Comparison of ENCODE assay signal across 8 mouse cellular contexts in the genomic region with DNA sequence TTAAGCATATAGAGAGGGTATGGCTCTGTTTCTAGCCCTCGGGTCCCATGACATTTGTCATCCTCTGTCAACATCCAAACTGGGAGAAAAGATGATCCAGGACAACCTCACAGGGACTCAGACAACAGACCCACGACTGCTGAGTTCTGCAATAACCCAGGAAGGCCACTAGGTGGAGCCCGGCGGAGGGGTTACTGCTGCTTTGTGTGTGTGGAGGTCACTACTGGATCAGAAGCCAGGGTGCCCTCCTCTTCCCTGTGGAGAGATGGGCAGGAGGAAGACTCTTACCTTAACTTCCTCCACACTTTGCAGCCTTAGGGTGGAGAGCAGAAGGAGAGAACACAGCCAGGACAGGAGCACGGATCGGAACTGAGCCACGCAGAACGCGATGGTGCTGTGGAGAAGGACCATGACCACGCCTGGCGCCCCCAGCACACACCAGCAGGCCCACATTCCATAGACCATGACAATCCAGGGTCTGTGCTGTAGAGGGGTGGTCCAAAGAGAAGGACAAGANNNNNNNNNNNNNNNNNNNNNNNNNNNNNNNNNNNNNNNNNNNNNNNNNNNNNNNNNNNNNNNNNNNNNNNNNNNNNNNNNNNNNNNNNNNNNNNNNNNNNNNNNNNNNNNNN. TPM values are rescaled to one million over a fixed set of nuclear protein-coding genes. Genes with fewer than 3 reads are reported as not detected.
DNase-seq lines count a peak whose midpoint lies in the region; ATAC-seq and TF ChIP-seq lines count a peak whose summit lies in the region.

No protein-coding gene starts in this region.

- H3K27me3 ChIP-seq in intestine, postnatal 0 days (replicated peaks; ENCODE audit: control insufficient read depth, insufficient read depth, low read length), result no peaks in the 10 kb centered on the region
- no peaks in the 10 kb centered on the region for H3K27me3 ChIP-seq in stomach, embryonic 16.5 days (ENCODE audit: control insufficient read depth, insufficient read depth, low read length)

- intact Hi-C loops in gastrocnemius, postnatal 36 days (cut with DNase I), result loop anchor here (2.0 to 5.0 kb wide), 2 partner anchors 55 to 186 kb away; no protein-coding TSS in a partner anchor

- peak; percentile 83 for ATAC-seq in activated CD4-positive, CD25-positive, alpha-beta regulatory T cell, adult 4 months
- peak; percentile 98 for ATAC-seq in common myeloid progenitor, adult 5-6 weeks (replicated peaks; ENCODE audit: low read depth, poor library complexity, severe bottlenecking)
- peak; percentile 56; the same call in 1 of the 2 replicates for ATAC-seq in intestine, postnatal 0 days
- ATAC-seq in monocyte, adult 5-6 weeks (replicated peaks; ENCODE audit: insufficient number of reproducible peaks, low FRiP score, low TSS enrichment, poor library complexity, severe bottlenecking), result peak; percentile 81
- peak; percentile 62; the same call in 1 of the 2 replicates for ATAC-seq in stomach, embryonic 16.5 days (ENCODE audit: insufficient read depth, low FRiP score)

- no peaks in the 10 kb centered on the region for H3K4me1 ChIP-seq in intestine, postnatal 0 days (replicated peaks; ENCODE audit: control insufficient read depth, insufficient read depth, low read length)
- H3K4me1 ChIP-seq in stomach, embryonic 16.5 days (ENCODE audit: control insufficient read depth, insufficient read depth, low read length), result no peaks in the 10 kb centered on the region

- no peaks in the 10 kb centered on the region for H3K9me3 ChIP-seq in intestine, postnatal 0 days (ENCODE audit: control insufficient read depth)
- H3K9me3 ChIP-seq in stomach, embryonic 16.5 days (replicated peaks; ENCODE audit: control insufficient read depth, low read length), result no peaks in the 10 kb centered on the region

- no peak overlapping the region; the same call in 1 of the 2 replicates for H3K4me2 ChIP-seq in intestine, postnatal 0 days (replicated peaks; ENCODE audit: low read depth)
- no peak overlapping the region for H3K4me2 ChIP-seq in stomach, embryonic 16.5 days (ENCODE audit: low read depth, low read length)

- H3K27ac ChIP-seq in intestine, postnatal 0 days (ENCODE audit: low read depth, low read length), result no peak overlapping the region
- H3K27ac ChIP-seq in stomach, embryonic 16.5 days (ENCODE audit: low read length), result no peak overlapping the region

- 55% methylated on average over 11 of the region's 11 CpGs for WGBS in intestine, postnatal 0 days
- 56% methylated on average over 11 of the region's 11 CpGs for WGBS in stomach, embryonic 16.5 days

- no peaks in the 10 kb centered on the region for H3K36me3 ChIP-seq in intestine, postnatal 0 days (ENCODE audit: control insufficient read depth, insufficient read depth)
- no peaks in the 10 kb centered on the region for H3K36me3 ChIP-seq in stomach, embryonic 16.5 days (ENCODE audit: control insufficient read depth, insufficient read depth, low read length)

- DNase-seq in 3T3-L1 (ENCODE audit: low read depth, low spot score) (peak; percentile 85), liver (peak; percentile 59)
- peak; percentile 38 to 49 for DNase-seq in gastrocnemius, postnatal 36 days

- H3K4me3 ChIP-seq in intestine, postnatal 0 days (ENCODE audit: low read depth, low read length), result no peak overlapping the region
- no peak overlapping the region for H3K4me3 ChIP-seq in stomach, embryonic 16.5 days (replicated peaks; ENCODE audit: low read length)

- peak; percentile 93 for TF ChIP-seq CTCF in intestine, postnatal 0 days (IDR thresholded peaks at IDR 0.05; ENCODE audit: low read depth)

- H3K9ac ChIP-seq in intestine, postnatal 0 days (ENCODE audit: low read depth, low read length), result no peak overlapping the region
- no peak overlapping the region for H3K9ac ChIP-seq in stomach, embryonic 16.5 days (ENCODE audit: low read length)

RNA-seq across cellular contexts. Expression of a gene that starts 43.9 kb away (rescaled TPM):
- polyA plus RNA-seq in activated CD4-positive, CD25-positive, alpha-beta regulatory T cell, adult 4 months (2017; shearing (Covaris generic)), result 1 to 10 TPM in 1 of 2 experiments, under 1 TPM in 1; 0.89 to 1.6 TPM
- total RNA-seq in common myeloid progenitor, adult 5-6 weeks (2017), result 3.4 and 7.1 TPM in 2 replicates
- total RNA-seq in gastrocnemius, postnatal 36 days (2021), result under 1 TPM; 0.48 to 0.54 TPM
- 4.5 and 4.8 TPM in 2 replicates for polyA plus RNA-seq in intestine, postnatal 0 days (2015; fragmentation: Nextera tagmentation; extraction: Ambion mirVana)
- 0.85 to 3.6 TPM (median 1.7 TPM) in 3 replicates for total RNA-seq in monocyte, adult 5-6 weeks (2017)
- polyA plus RNA-seq in stomach, embryonic 16.5 days (2015; fragmentation: Nextera tagmentation; extraction: Ambion mirVana), result 8.1 and 8.9 TPM in 2 replicates
